Mouse (Mus musculus) thymus, adult 2 months (tissue): ENCODE measurements around the gene Katnb1. TPM values are rescaled to one million over a fixed set of nuclear protein-coding genes. Genes with fewer than 3 reads are reported as not detected.

Source experiments
- DNase-seq: peaks from one replicate; pipeline ENCODE4 v3.0.0; 2021
- H3K27ac ChIP-seq: fragments of 200-500 bp; 2 replicates; pipeline ENCODE4 v1.5.1; 2012; ENCODE audit warnings: low read length, control low read depth; ENCODE audit not compliant: control insufficient read depth, insufficient read depth
- H3K27me3 ChIP-seq: fragments of 200-500 bp; 2 replicates; pipeline ENCODE4 v1.6.1; 2012; ENCODE audit warnings: mild to moderate bottlenecking, low read length, moderate library complexity, mixed read lengths; ENCODE audit not compliant: control insufficient read depth, insufficient read depth
- H3K36me3 ChIP-seq: fragments of 200-500 bp; 2 replicates; pipeline ENCODE4 v1.6.1; 2012; ENCODE audit warnings: mild to moderate bottlenecking, low read length, moderate library complexity; ENCODE audit not compliant: control insufficient read depth, insufficient read depth
- H3K4me1 ChIP-seq: fragments of 200-500 bp; replicated peaks from 2 replicates; pipeline ENCODE4 v1.6.1; 2012; ENCODE audit warnings: low read length; ENCODE audit not compliant: control insufficient read depth, insufficient read depth
- H3K4me3 ChIP-seq: fragments of 200-500 bp; 2 replicates; pipeline ENCODE4 v1.5.1; 2012; ENCODE audit warnings: mild to moderate bottlenecking, low read length, control low read depth, moderate library complexity; ENCODE audit not compliant: control insufficient read depth, insufficient read depth
- CTCF ChIP-seq: fragments of 200-500 bp; IDR thresholded peaks from 2 replicates; pipeline ENCODE4 v1.5.1; 2012; ENCODE audit warnings: mild to moderate bottlenecking, control low read depth, low read length, moderate library complexity, borderline replicate concordance; ENCODE audit not compliant: control insufficient read depth, poor library complexity, insufficient read depth; ENCODE audit errors: extremely low read depth
- POLR2A ChIP-seq: fragments of 200-500 bp; IDR thresholded peaks from 2 replicates; pipeline ENCODE4 v1.6.1; 2012; ENCODE audit warnings: mild to moderate bottlenecking, low read length, control low read depth, moderate library complexity; ENCODE audit not compliant: control insufficient read depth, poor library complexity, insufficient read depth; ENCODE audit errors: extremely low read depth
- WGBS: fragments of 180-500 bp; shearing (Covaris S2); methylation state at CpG from one replicate; pipeline ENCODE4 v1.1.7; 2018; 5-methylcytosine and 5-hydroxymethylcytosine counted together
- polyA plus RNA-seq: library from polyadenylated mRNA; depleted of rRNA; stranded (reverse); fragments of >200 nt; gene quantifications from 2 replicates; pipeline ENCODE4 v1.2.3, GENCODE M21; 2012

The Katnb1 gene
- polyA plus RNA-seq, 1 experiment = 38.4 TPM

- H3K4me3 ChIP-seq = no peak overlapping the region
- DNase-seq = no peak
- TF ChIP-seq POLR2A (no peak), CTCF (no peak)
- H3K36me3 ChIP-seq = no peaks in the 10 kb centered on the region
- H3K4me1 ChIP-seq = peaks cover 8% of the 10 kb centered on the region
- H3K27ac ChIP-seq = no peak overlapping the region
- H3K27me3 ChIP-seq = no peaks in the 10 kb centered on the region
- 79% methylated on average over 12 of the region's 12 CpGs for WGBS
Observed at GRCm38 (mm10) chr8:95137201-95137600, 56.2 kb downstream of the Katnb1 start.

- TF ChIP-seq POLR2A = no peak
- TF ChIP-seq CTCF = no peak
- no peak overlapping the region for H3K4me3 ChIP-seq
- peaks cover 10% of the 10 kb centered on the region for H3K4me1 ChIP-seq
- 42% methylated on average over 28 of the region's 28 CpGs for WGBS
- no peak overlapping the region for H3K27ac ChIP-seq
- no peaks in the 10 kb centered on the region for H3K27me3 ChIP-seq
- H3K36me3 ChIP-seq = no peaks in the 10 kb centered on the region
- DNase-seq = no peak
Observed at GRCm38 (mm10) chr8:95137641-95138098, 56.7 kb downstream of the Katnb1 start.

- no peak for DNase-seq
- WGBS = 72% methylated on average over 6 of the region's 6 CpGs
- TF ChIP-seq CTCF (no peak), POLR2A (no peak)
- Histone ChIP-seq H3K4me1 (peaks cover 14% of the 10 kb centered on the region), H3K27ac (no peak overlapping the region), H3K36me3 (no peaks in the 10 kb centered on the region), H3K4me3 (no peak overlapping the region), H3K27me3 (no peaks in the 10 kb centered on the region)
Observed at GRCm38 (mm10) chr8:95138341-95139050, 57.5 kb downstream of the Katnb1 start.

GRCm38 (mm10) chr8:95139051-95139365 is 58.0 kb downstream of the Katnb1 start:
- WGBS = 50% methylated on average over 1 of the region's 1 CpGs
- Histone ChIP-seq H3K27me3 (no peaks in the 10 kb centered on the region), H3K36me3 (no peaks in the 10 kb centered on the region), H3K4me1 (peaks cover 14% of the 10 kb centered on the region), H3K4me3 (no peak overlapping the region), H3K27ac (no peak overlapping the region)
- no peak for DNase-seq
- TF ChIP-seq CTCF (no peak), POLR2A (no peak)

GRCm38 (mm10) chr8:95140555-95140954 is 59.6 kb downstream of the Katnb1 start:
- no peak for DNase-seq
- Histone ChIP-seq H3K36me3 (no peaks in the 10 kb centered on the region), H3K4me1 (peaks cover 14% of the 10 kb centered on the region), H3K27me3 (no peaks in the 10 kb centered on the region), H3K4me3 (no peak overlapping the region), H3K27ac (no peak overlapping the region)
- 76% methylated on average over 5 of the region's 5 CpGs for WGBS
- TF ChIP-seq POLR2A = no peak
- no peak for TF ChIP-seq CTCF

GRCm38 (mm10) chr8:95141026-95141425 is 60.0 kb downstream of the Katnb1 start:
- no peak overlapping the region for H3K4me3 ChIP-seq
- WGBS = 68% methylated on average over 1 of the region's 1 CpGs
- H3K36me3 ChIP-seq = no peaks in the 10 kb centered on the region
- no peaks in the 10 kb centered on the region for H3K27me3 ChIP-seq
- TF ChIP-seq POLR2A = no peak
- DNase-seq = no peak
- H3K27ac ChIP-seq = no peak overlapping the region
- peaks cover 14% of the 10 kb centered on the region for H3K4me1 ChIP-seq

GRCm38 (mm10) chr8:95141469-95142074 is 60.6 kb downstream of the Katnb1 start:
- WGBS = 8% methylated on average over 6 of the region's 6 CpGs
- no peak for DNase-seq
- Histone ChIP-seq H3K27ac (no peak overlapping the region), H3K4me3 (peak overlapping the region; percentile 52), H3K36me3 (no peaks in the 10 kb centered on the region), H3K4me1 (peaks cover 14% of the 10 kb centered on the region), H3K27me3 (no peaks in the 10 kb centered on the region)
- TF ChIP-seq POLR2A (no peak), CTCF (no peak)
